ENCODE assay signal across 29 mouse cellular contexts in genomic region chr7:90473511-90473910, GRCm38 (mm10). TPM values are rescaled to one million over a fixed set of nuclear protein-coding genes. Genes with fewer than 3 reads are reported as not detected.
DNase-seq lines count a peak whose midpoint lies in the region; ATAC-seq and TF ChIP-seq lines count a peak whose summit lies in the region.
"Had no signal": no experiment of that assay in that cellular context is flagged by ENCODE, and none has a peak within 500 bp of the region (broad histone marks: within the 10 kb centered on the region; RNA-seq: fewer than 3 reads in every experiment).

No protein-coding gene starts in this region.

- H3K9me3 ChIP-seq in MEL (replicated peaks; ENCODE audit: insufficient read depth, low read length), result no peaks in the 10 kb centered on the region
- no peaks in the 10 kb centered on the region for H3K9me3 ChIP-seq in forebrain, embryonic 16.5 days (ENCODE audit: control insufficient read depth, low read length)
- H3K9me3 ChIP-seq: embryonic facial prominence, embryonic 10.5 days; embryonic facial prominence, embryonic 13.5 days; forebrain, embryonic 12.5 days; G1E; hindbrain, embryonic 12.5 days; hindbrain, embryonic 15.5 days had no signal

- peaks cover 1 to 15% of the 10 kb centered on the region in 2 experiments; a peak in 2 of 4 replicates for H3K27me3 ChIP-seq in MEL (ENCODE audit: control insufficient read depth in 1 of 2, insufficient read depth in 2 of 2, low read length in 2 of 2)
- no peaks in the 10 kb centered on the region for H3K27me3 ChIP-seq in forebrain, embryonic 16.5 days (replicated peaks; ENCODE audit: control insufficient read depth, insufficient read depth, low read length)
- H3K27me3 ChIP-seq: hindbrain, embryonic 12.5 days; hindbrain, embryonic 15.5 days had no signal

- no peak for TF ChIP-seq POLR2A in MEL (IDR thresholded peaks at IDR 0.05; ENCODE audit: control insufficient read depth in 1 of 2, insufficient read depth in 1 of 2, low read depth in 1 of 2, low read length in 2 of 2, poor library complexity in 1 of 2)

- peaks cover 4 to 11% of the 10 kb centered on the region in 2 experiments; a peak in 3 of 4 replicates for H3K36me3 ChIP-seq in MEL (ENCODE audit: control insufficient read depth in 1 of 2, insufficient read depth in 2 of 2, low read length in 2 of 2)
- peaks cover 2% of the 10 kb centered on the region; the same call in 1 of the 2 replicates for H3K36me3 ChIP-seq in forebrain, embryonic 16.5 days (ENCODE audit: control insufficient read depth, insufficient read depth)

- no peak overlapping the region for H3K4me3 ChIP-seq in MEL (ENCODE audit: control insufficient read depth in 1 of 2, insufficient read depth in 1 of 2, low read depth in 2 of 2, low read length in 2 of 2)
- H3K4me3 ChIP-seq in forebrain, embryonic 16.5 days (replicated peaks; ENCODE audit: low read length), result no peak overlapping the region
- H3K4me3 ChIP-seq: embryonic facial prominence, embryonic 10.5 days; embryonic facial prominence, embryonic 13.5 days; erythroblast, embryonic 14.5 days; forebrain, embryonic 12.5 days; gastrocnemius, adult 2 months; hindbrain, embryonic 12.5 days; hindbrain, embryonic 15.5 days had no signal

- peak; percentile 28 for ATAC-seq in CD4-positive, CD25-positive, alpha-beta regulatory T cell, adult 4 months
- no peak for ATAC-seq in forebrain, embryonic 16.5 days
- ATAC-seq: forebrain, postnatal 0 days; intestine, embryonic 16.5 days had no signal

- no peak for TF ChIP-seq RAD21 in MEL (IDR thresholded peaks at IDR 0.05; ENCODE audit: low read depth, low read length)

- WGBS in forebrain, embryonic 16.5 days, result 66% methylated on average over 2 of the region's 2 CpGs

- no peak overlapping the region for H3K9ac ChIP-seq in MEL (ENCODE audit: control insufficient read depth, low read depth, low read length, poor library complexity, severe bottlenecking)
- no peak overlapping the region for H3K9ac ChIP-seq in forebrain, embryonic 16.5 days (replicated peaks; ENCODE audit: low read depth, low read length)
- H3K9ac ChIP-seq: embryonic facial prominence, embryonic 13.5 days; forebrain, embryonic 12.5 days; forebrain, postnatal 0 days; hindbrain, embryonic 12.5 days; hindbrain, embryonic 15.5 days had no signal

- TF ChIP-seq EP300 in MEL (IDR thresholded peaks at IDR 0.05; ENCODE audit: low read depth in 1 of 2, low read length in 2 of 2), result no peak

- no peak overlapping the region for H3K27ac ChIP-seq in MEL (ENCODE audit: control insufficient read depth, low read depth, low read length)
- no peak overlapping the region for H3K27ac ChIP-seq in forebrain, embryonic 16.5 days (ENCODE audit: low read length)
- H3K27ac ChIP-seq: embryonic facial prominence, embryonic 10.5 days; embryonic facial prominence, embryonic 13.5 days; forebrain, embryonic 12.5 days; gastrocnemius, adult 2 months; hindbrain, embryonic 12.5 days; hindbrain, embryonic 15.5 days had no signal

- no peak overlapping the region for H3K4me2 ChIP-seq in forebrain, embryonic 16.5 days (ENCODE audit: low read length)
- H3K4me2 ChIP-seq: embryonic facial prominence, embryonic 13.5 days; forebrain, embryonic 12.5 days; heart, embryonic 11.5 days; hindbrain, embryonic 12.5 days; hindbrain, embryonic 15.5 days had no signal

- DNase-seq in CD4-positive helper T cell, adult 2 months (ENCODE audit: low read depth, low spot score), result peak; percentile 67
- peak; percentile 20 for DNase-seq in MEL (ENCODE audit: low read depth, low spot score)
- peak; percentile 74 for DNase-seq in induced T-regulatory cell, adult 2 months (ENCODE audit: low read depth)
- no peak for DNase-seq in kidney, postnatal 25 days
- DNase-seq in cerebellum, postnatal 10 days, result no peak
- DNase-seq in layer of hippocampus, adult 9-10 months (ENCODE audit: low spot score), result no peak
- DNase-seq: adrenal gland, postnatal 10 days; adrenal gland, postnatal 36 days; cerebellum, adult 11 months; cerebellum, adult 2 months; cerebellum, adult 9-11 months; cerebellum, postnatal 36 days; embryo, embryonic 11 days; forebrain, postnatal 0 days; gastrocnemius, adult 2 months; gastrocnemius, postnatal 14 days; heart, adult 11 months; kidney, adult 18-20 months had no signal

- peaks cover 2% of the 10 kb centered on the region; the same call in 1 of the 2 replicates for H3K79me2 ChIP-seq in MEL (ENCODE audit: control insufficient read depth, insufficient read depth, low read length, poor library complexity)

- no peak for TF ChIP-seq CTCF in MEL (IDR thresholded peaks at IDR 0.05 in 2 of 3, conservative IDR thresholded peaks at IDR 0.05 in 1 of 3; ENCODE audit: control insufficient read depth in 1 of 3, insufficient read depth in 1 of 3, low read depth in 2 of 3, low read length in 3 of 3, poor library complexity in 1 of 3, severe bottlenecking in 1 of 3)

- H3K4me1 ChIP-seq in MEL (ENCODE audit: control insufficient read depth in 1 of 2, insufficient read depth in 2 of 2, low read length in 2 of 2), result peaks cover 0 to 8% of the 10 kb centered on the region in 2 experiments; a peak in 2 of 4 replicates
- peaks cover 6% of the 10 kb centered on the region for H3K4me1 ChIP-seq in forebrain, embryonic 16.5 days (replicated peaks; ENCODE audit: control insufficient read depth, insufficient read depth, low read length)

TF ChIP-seq in MEL, 35 proteins besides CTCF, POLR2A, EP300 and RAD21:
- no peak for TF ChIP-seq NRF1 (IDR thresholded peaks at IDR 0.05; ENCODE audit: insufficient read depth, low read depth, low read length, poor library complexity, severe bottlenecking)
- TF ChIP-seq MXI1 (IDR thresholded peaks at IDR 0.05; ENCODE audit: low read depth, low read length), result no peak
- TF ChIP-seq KAT2A (conservative IDR thresholded peaks at IDR 0.05; ENCODE audit: low read depth, low read length), result no peak
- TF ChIP-seq MAZ (IDR thresholded peaks at IDR 0.05; ENCODE audit: low read depth, low read length), result no peak
- no peak for TF ChIP-seq CHD2 (IDR thresholded peaks at IDR 0.05; ENCODE audit: low read length)
- no peak for TF ChIP-seq ELF1 (IDR thresholded peaks at IDR 0.05; ENCODE audit: low read depth, low read length)
- TF ChIP-seq POLR2AphosphoS5 (IDR thresholded peaks at IDR 0.05; ENCODE audit: borderline replicate concordance, low read depth, low read length), result no peak
- TF ChIP-seq JUND (IDR thresholded peaks at IDR 0.05; ENCODE audit: low read depth, low read length), result no peak
- no peak for TF ChIP-seq MEF2A (IDR thresholded peaks at IDR 0.05; ENCODE audit: extremely low read depth, insufficient replicate concordance, low read depth, low read length, poor library complexity, severe bottlenecking)
- no peak for TF ChIP-seq ZKSCAN1 (IDR thresholded peaks at IDR 0.05; ENCODE audit: low read depth, low read length)
- no peak for TF ChIP-seq BHLHE40 (IDR thresholded peaks at IDR 0.05; ENCODE audit: borderline replicate concordance, low read depth, low read length)
- no peak for TF ChIP-seq POLR2AphosphoS2 (IDR thresholded peaks at IDR 0.05; ENCODE audit: low read length)
- TF ChIP-seq UBTF (IDR thresholded peaks at IDR 0.05; ENCODE audit: borderline replicate concordance, insufficient read depth, low read depth, low read length), result no peak
- no peak for TF ChIP-seq E2F4 (IDR thresholded peaks at IDR 0.05; ENCODE audit: borderline replicate concordance, low read depth, low read length)
- TF ChIP-seq USF2 (IDR thresholded peaks at IDR 0.05; ENCODE audit: borderline replicate concordance in 1 of 2, insufficient read depth in 1 of 2, low read depth in 1 of 2, low read length in 2 of 2), result no peak

RNA-seq across cellular contexts. Expression of gene Tmem126b, which starts 2.3 kb away (rescaled TPM):
- polyA plus RNA-seq in CD4-positive, CD25-positive, alpha-beta regulatory T cell, adult 4 months (2017; shearing (Covaris generic)), result 10 to 100 TPM; 40.1 to 42.2 TPM
- total RNA-seq in MEL (2012; rRNA removed), result 7.9 and 8.1 TPM in 2 replicates
- 1 to 10 TPM in 1 of 2 experiments, not detected in 1; 7.9 TPM for polyA plus RNA-seq in MEL (2012; ENCODE audit: insufficient read depth in 1 of 2, insufficient read length in 2 of 2, low read depth in 1 of 2, low replicate concordance in 2 of 2, missing spikeins in 1 of 2)
- polyA plus RNA-seq in forebrain, embryonic 16.5 days (2015; fragmentation: Nextera tagmentation; extraction: Ambion mirVana), result 32.0 and 36.2 TPM in 2 replicates

RNA-seq across cellular contexts. Expression of gene Dlg2, which starts 3.0 kb away (rescaled TPM):
- polyA plus RNA-seq in CD4-positive, CD25-positive, alpha-beta regulatory T cell, adult 4 months (2017; shearing (Covaris generic)), result under 1 TPM; 0.50 to 0.86 TPM
- 0.04 TPM in 1 of 2 replicates, not detected in the other for total RNA-seq in MEL (2012; rRNA removed)
- not detected for polyA plus RNA-seq in MEL (2012; ENCODE audit: insufficient read depth in 1 of 2, insufficient read length in 2 of 2, low read depth in 1 of 2, low replicate concordance in 2 of 2, missing spikeins in 1 of 2)
- polyA plus RNA-seq in forebrain, embryonic 16.5 days (2015; fragmentation: Nextera tagmentation; extraction: Ambion mirVana), result 26.2 and 38.4 TPM in 2 replicates
- polyA plus RNA-seq: erythroblast, embryonic 14.5 days; G1E had no signal

RNA-seq across cellular contexts. Expression of gene Tmem126a, which starts 16.5 kb away (rescaled TPM):
- 10 to 100 TPM; 67.2 to 77.1 TPM for polyA plus RNA-seq in CD4-positive, CD25-positive, alpha-beta regulatory T cell, adult 4 months (2017; shearing (Covaris generic))
- 10.3 and 14.3 TPM in 2 replicates for total RNA-seq in MEL (2012; rRNA removed)
- polyA plus RNA-seq in MEL (2012; ENCODE audit: insufficient read depth in 1 of 2, insufficient read length in 2 of 2, low read depth in 1 of 2, low replicate concordance in 2 of 2, missing spikeins in 1 of 2), result 10 to 100 TPM in 1 of 2 experiments, not detected in 1; 11.9 TPM
- polyA plus RNA-seq in forebrain, embryonic 16.5 days (2015; fragmentation: Nextera tagmentation; extraction: Ambion mirVana), result 109 and 112 TPM in 2 replicates

RNA-seq across cellular contexts. Expression of gene Crebzf, which starts 31.0 kb away (rescaled TPM):
- 10 to 100 TPM; 13.7 to 29.0 TPM for polyA plus RNA-seq in CD4-positive, CD25-positive, alpha-beta regulatory T cell, adult 4 months (2017; shearing (Covaris generic))
- total RNA-seq in MEL (2012; rRNA removed), result 54.6 and 63.3 TPM in 2 replicates
- polyA plus RNA-seq in MEL (2012; ENCODE audit: insufficient read depth in 1 of 2, insufficient read length in 2 of 2, low read depth in 1 of 2, low replicate concordance in 2 of 2, missing spikeins in 1 of 2), result 100 to 1,000 TPM in 1 of 2 experiments, 10 to 100 TPM in 1; 78.9 to 152 TPM
- 29.1 and 31.5 TPM in 2 replicates for polyA plus RNA-seq in forebrain, embryonic 16.5 days (2015; fragmentation: Nextera tagmentation; extraction: Ambion mirVana)

RNA-seq across cellular contexts. Expression of gene Ccdc89, which starts 47.1 kb away (rescaled TPM):
- not detected for polyA plus RNA-seq in CD4-positive, CD25-positive, alpha-beta regulatory T cell, adult 4 months (2017; shearing (Covaris generic))
- total RNA-seq in MEL (2012; rRNA removed), result not detected in 2 replicates
- polyA plus RNA-seq in MEL (2012; ENCODE audit: insufficient read depth in 1 of 2, insufficient read length in 2 of 2, low read depth in 1 of 2, low replicate concordance in 2 of 2, missing spikeins in 1 of 2), result not detected
- 1.3 and 1.5 TPM in 2 replicates for polyA plus RNA-seq in forebrain, embryonic 16.5 days (2015; fragmentation: Nextera tagmentation; extraction: Ambion mirVana)
- total RNA-seq: gastrocnemius, adult 2 months had no signal
- polyA plus RNA-seq: erythroblast, embryonic 14.5 days; G1E had no signal

Comparison
In these comparisons a context has a peak if more than half of its experiments do, and no peak if none do; other contexts are left out.
1. DNase-seq: peak in CD4-positive helper T cell, adult 2 months (single experiment), MEL (single experiment) and induced T-regulatory cell, adult 2 months (single experiment); none in kidney, postnatal 25 days (0 of 2), cerebellum, postnatal 10 days (0 of 2) and layer of hippocampus, adult 9-10 months (single experiment).
2. RNA of gene Dlg2, which starts 3.0 kb away (polyA plus RNA-seq): 26.2 to 38.4 TPM in forebrain, embryonic 16.5 days; 0.50 to 0.86 TPM in CD4-positive, CD25-positive, alpha-beta regulatory T cell, adult 4 months and not detected in MEL; every median in the first group is over 10 times any median in the second.